Mouse (Mus musculus): ENCODE data around the gene Calm3.

- no peak for TF ChIP-seq CTCF (IDR thresholded peaks at IDR 0.05; ENCODE audit: low read depth, low read length)
- no peak for TF ChIP-seq POLR2A (IDR thresholded peaks at IDR 0.05; ENCODE audit: extremely low read depth, insufficient read depth, low read length)
Measured at GRCm38 (mm10) chr7:16904120-16904675, 19.7 kb downstream of the Calm3 start.
